Mouse (Mus musculus) midbrain, embryonic 13.5 days (tissue): ENCODE results near the gene Lrrc15. TPM values are rescaled to one million over a fixed set of nuclear protein-coding genes. Genes with fewer than 3 reads are reported as not detected.

ENCODE experiments used
- ATAC-seq: fragments of 200-750 bp; cut with Nextera tagmentation; 2 replicates; pipeline ENCODE4 v1.8.0; 2017; ENCODE audit warnings: mild to moderate bottlenecking, moderate TSS enrichment, moderate library complexity
- H3K27ac ChIP-seq: fragments of 300-500 bp; sonication (generic); 2 replicates; pipeline ENCODE4 v1.5.1; 2015; ENCODE audit warnings: inconsistent platforms, mild to moderate bottlenecking, moderate library complexity
- H3K27me3 ChIP-seq: fragments of 300-500 bp; sonication (generic); 2 replicates; pipeline ENCODE4 v1.6.1; 2015; ENCODE audit warnings: mild to moderate bottlenecking, inconsistent platforms
- H3K36me3 ChIP-seq: fragments of 300-500 bp; sonication (generic); 2 replicates; pipeline ENCODE4 v1.6.1; 2015; ENCODE audit warnings: mild to moderate bottlenecking, inconsistent platforms
- H3K4me1 ChIP-seq: fragments of 300-500 bp; sonication (generic); replicated peaks from 2 replicates; pipeline ENCODE4 v1.6.1; 2015; ENCODE audit warnings: inconsistent platforms
- H3K4me2 ChIP-seq: fragments of 300-500 bp; sonication (generic); replicated peaks from 2 replicates; pipeline ENCODE4 v1.6.1; 2015; ENCODE audit warnings: moderate library complexity, mild to moderate bottlenecking, inconsistent platforms
- H3K4me3 ChIP-seq: fragments of 300-500 bp; sonication (generic); replicated peaks from 2 replicates; pipeline ENCODE4 v1.5.1; 2015; ENCODE audit warnings: mild to moderate bottlenecking, inconsistent platforms
- H3K9ac ChIP-seq: fragments of 300-500 bp; sonication (generic); replicated peaks from 2 replicates; pipeline ENCODE4 v1.6.1; 2015; ENCODE audit warnings: mild to moderate bottlenecking, inconsistent platforms
- H3K9me3 ChIP-seq: fragments of 300-500 bp; sonication (generic); 2 replicates; pipeline ENCODE4 v1.6.1; 2016; ENCODE audit warnings: mild to moderate bottlenecking, inconsistent platforms
- WGBS: fragments of 180-500 bp; shearing (Covaris S2); methylation state at CpG from one replicate; pipeline ENCODE4 v1.1.7; 2015; 5-methylcytosine and 5-hydroxymethylcytosine counted together
- polyA plus RNA-seq: library from polyadenylated mRNA; unstranded; fragments of >200 nt; fragmentation: Nextera tagmentation; extraction: Ambion mirVana; gene quantifications from 2 replicates; pipeline ENCODE4 v1.2.1, GENCODE M21; 2015

Gene Lrrc15
- 0.11 and 0.19 TPM in 2 replicates for polyA plus RNA-seq

DNA sequence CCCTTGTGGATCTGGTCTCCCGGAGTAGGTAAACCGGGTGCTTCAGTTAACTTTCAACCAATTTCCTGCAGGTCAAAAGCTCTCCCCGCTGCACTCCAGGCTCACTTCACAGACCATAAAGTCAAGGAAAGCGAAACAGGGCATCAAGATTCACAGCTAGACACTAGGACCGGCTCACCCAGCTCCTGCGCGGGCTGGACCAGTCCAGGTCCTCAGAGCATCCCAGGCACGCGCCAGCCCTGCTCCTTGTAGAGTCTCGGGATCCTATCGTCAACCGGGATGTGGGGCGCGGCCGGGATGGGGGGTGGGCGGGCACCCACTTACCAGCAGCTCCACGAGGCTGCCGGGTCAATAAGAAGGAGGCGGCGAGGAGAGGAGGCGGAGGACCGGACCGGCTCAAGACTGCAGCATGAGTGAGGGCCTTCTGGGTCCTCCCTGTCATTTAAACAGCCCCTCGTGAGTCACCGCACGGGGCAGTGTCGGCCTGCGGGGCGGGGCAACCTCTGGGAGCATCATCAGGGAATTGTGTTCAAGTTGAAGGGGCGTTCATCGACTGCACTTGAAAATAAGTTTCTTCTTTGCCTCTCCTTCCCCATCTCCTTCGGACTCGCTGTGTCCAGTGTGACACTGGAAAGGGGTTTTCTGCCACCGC is at the start of gene Lrrc15:
Lrrc15 (minus strand) TSS at position 413 of the 652 bp plus-strand sequence.
- Histone ChIP-seq H3K27ac (no peak within 1 kb of the TSS), H3K4me2 (peak within 1 kb of the TSS; percentile 53), H3K27me3 (peaks cover 64% of the 10 kb centered on the region), H3K4me3 (peak within 1 kb of the TSS; percentile 31), H3K9me3 (no peaks in the 10 kb centered on the region), H3K36me3 (no peaks in the 10 kb centered on the region), H3K4me1 (peaks cover 22% of the 10 kb centered on the region), H3K9ac (peak within 1 kb of the TSS; percentile 48; the same call in 1 of the 2 replicates)
- peak; percentile 29; the same call in 1 of the 2 replicates for ATAC-seq
- WGBS: 6% methylated on average over 34 of the region's 34 CpGs

DNA sequence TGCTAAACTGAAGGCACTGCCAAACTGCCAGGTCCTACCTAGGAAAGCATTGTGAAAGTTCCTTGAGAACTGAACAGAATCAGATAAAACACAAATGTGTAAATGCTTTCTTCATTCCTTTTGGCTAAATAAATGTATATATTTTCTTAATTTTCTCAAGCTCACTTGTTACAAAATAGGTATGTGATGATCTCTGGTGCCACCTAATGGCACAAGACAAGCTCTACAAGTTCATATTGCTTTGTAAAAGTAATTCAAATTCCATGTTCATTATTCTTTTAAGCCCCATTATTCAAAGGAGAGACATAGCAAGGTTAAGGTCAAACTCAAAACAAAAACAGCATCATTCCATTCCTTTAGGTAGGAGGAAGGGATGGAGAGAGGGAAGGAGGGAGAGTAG is 31.2 kb upstream of the Lrrc15 start:
- Histone ChIP-seq H3K4me3 (no peak overlapping the region), H3K9ac (no peak overlapping the region), H3K27ac (no peak overlapping the region), H3K9me3 (no peaks in the 10 kb centered on the region), H3K27me3 (peaks cover 30% of the 10 kb centered on the region), H3K4me1 (peaks cover 9% of the 10 kb centered on the region), H3K4me2 (no peak overlapping the region), H3K36me3 (peaks cover 8% of the 10 kb centered on the region; the same call in 1 of the 2 replicates)
- no peak for ATAC-seq

DNA sequence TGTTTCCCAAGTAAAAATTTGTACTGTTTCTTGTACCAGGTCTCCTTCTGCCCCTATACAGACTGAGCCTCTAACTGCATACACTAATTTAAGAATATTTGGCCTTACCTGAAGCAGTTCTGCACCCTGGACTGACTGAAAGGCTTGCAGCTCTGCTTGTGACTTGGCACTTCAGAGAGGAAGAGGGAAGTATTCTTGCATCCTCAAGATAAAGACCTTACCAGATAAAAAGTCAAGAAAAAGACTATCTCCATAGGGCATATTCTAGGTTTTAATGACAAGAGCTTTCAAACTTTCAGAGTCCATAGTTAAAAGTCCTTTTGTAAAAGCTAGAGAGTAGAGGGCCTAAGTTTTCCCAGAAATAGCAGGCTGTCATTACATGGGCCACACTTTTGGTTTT is 27.6 kb upstream of the Lrrc15 start, which contains the start of gene Gp5:
Gp5 (minus strand) TSS at position 133 of the 400 bp plus-strand sequence.
- Histone ChIP-seq H3K4me1 (peaks cover 20% of the 10 kb centered on the region), H3K27ac (no peak within 1 kb of the TSS), H3K27me3 (peaks cover 63% of the 10 kb centered on the region), H3K9me3 (no peaks in the 10 kb centered on the region), H3K9ac (peak within 1 kb of the TSS; percentile 63), H3K36me3 (peaks cover 7% of the 10 kb centered on the region; the same call in 1 of the 2 replicates), H3K4me3 (peak within 1 kb of the TSS; percentile 54), H3K4me2 (peak within 1 kb of the TSS; percentile 87)
- ATAC-seq: no peak

DNA sequence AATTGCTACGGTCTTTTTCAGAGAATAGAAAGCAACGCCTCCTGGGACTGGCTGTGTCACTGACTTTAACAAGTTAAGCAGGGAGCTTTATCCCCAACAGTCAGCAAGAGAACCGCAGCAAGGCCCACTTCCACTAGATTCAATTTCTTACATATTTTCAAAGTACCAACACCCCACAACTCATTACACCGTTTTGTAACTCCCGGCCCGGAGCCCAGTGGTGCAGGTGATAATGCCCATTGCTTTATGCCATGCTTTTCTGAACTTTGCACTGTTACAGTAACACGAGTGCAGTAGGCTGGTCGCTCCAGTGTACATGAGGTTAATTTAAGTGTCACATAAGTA is 27.1 kb upstream of the Lrrc15 start:
- Histone ChIP-seq H3K9me3 (no peaks in the 10 kb centered on the region), H3K27ac (no peak overlapping the region), H3K27me3 (peaks cover 63% of the 10 kb centered on the region), H3K36me3 (0 out of 2 replicates have a peak, but pooled peaks cover 4% of the 10 kb centered on the region), H3K4me2 (no peak overlapping the region), H3K9ac (no peak overlapping the region), H3K4me1 (peaks cover 20% of the 10 kb centered on the region), H3K4me3 (no peak overlapping the region)
- 56% methylated on average over 8 of the region's 8 CpGs for WGBS
- no peak for ATAC-seq

DNA sequence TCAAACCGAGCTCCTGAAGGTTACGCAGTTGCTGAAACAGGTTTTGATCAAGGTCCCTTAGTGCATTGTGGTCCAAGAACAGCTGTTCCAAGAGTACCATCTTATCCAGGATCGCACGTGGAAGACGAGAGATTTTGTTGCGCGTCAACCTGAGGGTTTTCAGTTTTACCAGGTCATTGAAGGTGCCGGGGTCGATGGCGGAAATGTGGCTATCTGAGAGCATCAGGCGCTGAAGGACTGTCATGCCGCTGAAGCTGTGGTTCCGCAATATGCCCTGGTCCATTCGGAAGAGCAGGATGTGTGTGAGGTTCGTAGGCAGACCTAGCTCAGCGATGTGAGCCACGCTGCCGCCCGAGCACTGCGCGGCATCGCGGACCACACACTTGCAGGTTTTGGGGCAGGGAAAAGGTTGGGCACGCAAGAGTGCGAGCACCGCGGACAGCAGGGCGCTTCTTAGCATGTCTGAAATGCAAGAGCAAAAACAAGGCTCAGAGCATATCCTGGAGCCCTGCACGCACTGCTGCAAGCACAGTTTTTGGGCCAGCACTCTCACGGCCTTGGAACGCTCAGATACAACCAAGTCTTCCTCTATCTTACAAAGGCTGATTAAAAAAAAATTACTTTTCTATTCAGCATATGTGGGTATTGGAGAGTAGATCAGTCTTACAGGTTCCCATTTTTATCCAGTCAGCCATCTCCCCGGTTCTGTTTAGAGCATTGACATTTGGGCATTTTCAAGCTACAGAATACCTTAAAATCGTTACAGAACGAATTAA is 26.5 kb upstream of the Lrrc15 start:
- no peak for ATAC-seq
- Histone ChIP-seq H3K36me3 (no peaks in the 10 kb centered on the region), H3K9ac (peak overlapping the region; percentile 63), H3K9me3 (no peaks in the 10 kb centered on the region), H3K27me3 (peaks cover 66% of the 10 kb centered on the region), H3K4me1 (peaks cover 20% of the 10 kb centered on the region), H3K4me3 (peak overlapping the region; percentile 54), H3K27ac (no peak overlapping the region), H3K4me2 (peak overlapping the region; percentile 87)
- WGBS: 4% methylated on average over 34 of the region's 34 CpGs

DNA sequence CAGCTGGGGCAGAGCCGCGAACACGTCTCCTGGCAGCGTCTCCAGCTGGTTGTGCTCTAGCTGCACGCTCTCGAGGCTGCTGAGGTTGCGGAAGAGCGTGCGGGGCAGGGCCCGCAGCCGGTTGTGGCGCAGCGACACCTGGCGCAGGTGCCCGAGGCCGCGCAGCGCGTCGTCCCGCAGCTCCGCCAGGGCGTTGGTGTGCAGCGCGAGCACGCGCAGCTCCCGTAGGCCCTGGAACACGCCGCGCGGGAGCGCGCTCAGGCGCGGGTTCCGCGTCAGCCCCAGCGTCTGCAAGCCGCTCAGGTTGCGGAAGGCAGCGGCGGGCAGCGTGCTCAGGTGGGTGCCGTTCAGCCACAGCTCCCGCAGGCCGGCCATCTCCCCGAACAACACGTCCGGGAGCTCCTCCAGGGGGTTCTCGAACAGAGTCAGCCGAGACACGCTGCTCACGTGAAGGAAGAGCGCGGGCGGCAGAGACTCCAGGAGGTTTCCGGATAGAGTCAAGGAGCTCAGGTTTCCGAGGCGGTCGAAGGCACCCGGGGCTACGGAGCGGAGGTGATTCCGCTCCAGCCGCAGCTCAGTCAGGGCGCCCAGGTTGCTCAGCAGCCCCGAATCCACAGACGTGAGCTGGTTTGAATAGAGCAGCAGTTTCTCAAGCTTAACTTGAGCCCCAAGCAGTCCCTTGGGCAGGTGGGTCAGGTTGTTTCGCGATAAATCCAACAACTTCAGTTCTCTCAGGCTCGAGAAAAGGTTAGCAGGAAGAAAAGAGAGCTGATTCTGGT is 25.7 kb upstream of the Lrrc15 start:
- ATAC-seq: peak; percentile 80
- peaks cover 74% of the 10 kb centered on the region for H3K27me3 ChIP-seq

DNA sequence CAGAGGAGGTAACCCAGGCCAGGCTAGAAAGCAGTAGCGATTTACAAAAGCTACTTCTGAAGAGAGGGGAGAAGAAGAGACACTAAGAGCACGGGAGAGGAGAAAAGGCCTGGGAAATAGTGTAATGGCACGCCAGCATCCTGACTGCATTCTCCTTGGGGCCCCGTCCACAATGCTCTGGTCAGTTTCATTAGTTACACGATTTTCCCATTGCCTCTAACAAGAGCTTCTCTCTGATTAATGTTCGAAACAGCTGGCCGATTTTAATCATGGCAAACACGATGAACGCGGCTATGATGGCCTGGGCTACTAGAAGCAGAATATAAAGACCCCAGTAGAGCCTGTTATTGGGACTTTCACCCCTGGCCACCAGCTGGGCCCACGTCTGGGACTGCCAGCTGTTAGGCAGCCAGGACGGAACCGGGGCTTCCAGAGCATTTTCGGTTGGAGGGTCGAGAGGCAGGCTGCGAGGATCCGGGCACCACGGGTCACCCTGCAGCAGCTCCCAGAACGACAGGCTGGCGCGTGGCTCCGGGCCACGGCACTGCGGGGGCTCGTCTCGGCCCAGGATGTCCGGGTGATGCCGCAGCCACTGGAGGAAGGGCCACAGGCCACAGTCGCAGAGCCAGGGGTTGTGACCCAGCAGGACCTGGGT is 25.0 kb upstream of the Lrrc15 start:
- Histone ChIP-seq H3K9me3 (no peaks in the 10 kb centered on the region), H3K9ac (peak overlapping the region; percentile 63), H3K4me1 (peaks cover 20% of the 10 kb centered on the region), H3K36me3 (no peaks in the 10 kb centered on the region), H3K27ac (no peak overlapping the region), H3K27me3 (peaks cover 80% of the 10 kb centered on the region), H3K4me2 (peak overlapping the region; percentile 87), H3K4me3 (peak overlapping the region; percentile 54)
- 12% methylated on average over 29 of the region's 29 CpGs for WGBS
- no peak; the same call in 1 of the 2 replicates for ATAC-seq

More for the DNA sequence above, 25.7 kb upstream of the Lrrc15 start:
- Histone ChIP-seq H3K27ac (no peak overlapping the region), H3K9ac (peak overlapping the region; percentile 63), H3K9me3 (no peaks in the 10 kb centered on the region), H3K4me2 (peak overlapping the region; percentile 87), H3K4me1 (peaks cover 20% of the 10 kb centered on the region), H3K4me3 (peak overlapping the region; percentile 54), H3K36me3 (no peaks in the 10 kb centered on the region)
- under 1% methylated on average over 72 of the region's 72 CpGs for WGBS

DNA sequence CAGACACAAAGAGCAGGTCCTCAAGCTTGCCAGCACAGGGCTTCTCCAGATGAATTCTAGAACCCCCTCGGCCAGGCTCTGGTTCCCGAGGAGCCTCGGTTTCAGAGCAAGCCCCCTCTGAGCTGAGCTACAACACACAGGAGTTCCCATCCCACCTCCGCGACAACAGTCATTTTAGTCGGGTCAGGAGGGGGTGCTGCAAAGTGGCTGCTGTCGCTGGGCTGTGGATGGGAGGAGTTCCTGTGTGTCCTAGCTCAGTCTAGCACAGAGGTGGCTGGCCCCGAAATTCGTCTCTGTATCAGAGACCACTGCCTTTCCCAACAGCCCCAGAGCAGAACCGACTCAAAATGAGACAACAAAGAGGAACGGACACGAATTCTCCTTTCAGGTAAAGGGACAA is 24.2 kb upstream of the Lrrc15 start:
- peaks cover 80% of the 10 kb centered on the region for H3K27me3 ChIP-seq
- WGBS: 61% methylated on average over 12 of the region's 12 CpGs

DNA sequence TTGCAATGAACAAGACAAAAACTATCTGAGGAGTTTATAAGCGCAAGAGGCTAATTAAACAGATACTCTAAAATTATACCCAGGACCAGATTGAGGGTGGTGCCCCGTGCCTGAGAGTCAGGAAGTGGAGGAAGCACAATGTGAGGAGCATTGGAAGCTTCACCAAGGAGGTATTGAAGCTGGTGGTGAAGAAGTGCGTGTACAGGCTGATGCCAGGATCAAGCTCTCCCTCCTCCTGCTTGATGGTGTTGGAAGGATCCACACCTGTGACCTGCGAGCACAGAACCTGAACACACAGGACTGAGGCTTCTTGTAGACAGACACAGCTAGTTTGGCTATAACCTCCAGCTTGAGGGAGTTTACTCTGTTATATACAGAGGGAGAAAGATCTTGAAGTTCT is 23.0 kb upstream of the Lrrc15 start:
- ATAC-seq: no peak
- Histone ChIP-seq H3K4me3 (no peak overlapping the region), H3K9ac (no peak overlapping the region), H3K36me3 (no peaks in the 10 kb centered on the region), H3K9me3 (no peaks in the 10 kb centered on the region), H3K27me3 (peaks cover 74% of the 10 kb centered on the region), H3K27ac (no peak overlapping the region), H3K4me1 (peaks cover 20% of the 10 kb centered on the region), H3K4me2 (no peak overlapping the region)
- WGBS: 91% methylated on average over 4 of the region's 4 CpGs

More for the DNA sequence above, 24.2 kb upstream of the Lrrc15 start:
- no peak for ATAC-seq
- Histone ChIP-seq H3K9me3 (no peaks in the 10 kb centered on the region), H3K36me3 (no peaks in the 10 kb centered on the region), H3K4me1 (peaks cover 20% of the 10 kb centered on the region), H3K9ac (no peak overlapping the region), H3K4me3 (no peak overlapping the region), H3K4me2 (no peak overlapping the region), H3K27ac (no peak overlapping the region)

DNA sequence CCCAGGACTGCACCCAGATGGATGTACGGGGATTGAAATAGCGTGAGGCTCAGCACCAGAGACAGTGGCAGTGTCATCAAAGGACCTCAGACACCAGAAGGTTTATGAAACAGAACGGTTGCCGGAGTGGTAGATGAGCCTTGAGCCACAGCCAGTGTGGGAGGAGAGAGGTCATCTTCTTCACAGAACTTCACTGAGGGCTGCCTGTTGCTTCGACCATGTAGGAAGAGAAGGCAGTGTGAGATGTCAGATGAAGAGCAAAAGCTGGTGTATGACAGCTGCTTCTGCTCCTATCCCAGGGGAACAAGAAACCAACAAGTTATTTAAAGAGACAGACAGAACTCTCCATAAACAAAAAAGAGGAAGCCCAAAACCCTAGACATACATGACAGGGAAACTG is 21.2 kb upstream of the Lrrc15 start:
- no peak overlapping the region for H3K9ac ChIP-seq
- peaks cover 55% of the 10 kb centered on the region for H3K27me3 ChIP-seq
- H3K9me3 ChIP-seq: no peaks in the 10 kb centered on the region
- no peak overlapping the region for H3K4me3 ChIP-seq
- H3K4me2 ChIP-seq: no peak overlapping the region
- no peak overlapping the region for H3K27ac ChIP-seq
- 85% methylated on average over 5 of the region's 5 CpGs for WGBS
- no peaks in the 10 kb centered on the region for H3K36me3 ChIP-seq
- ATAC-seq: no peak
- peaks cover 11% of the 10 kb centered on the region for H3K4me1 ChIP-seq

DNA sequence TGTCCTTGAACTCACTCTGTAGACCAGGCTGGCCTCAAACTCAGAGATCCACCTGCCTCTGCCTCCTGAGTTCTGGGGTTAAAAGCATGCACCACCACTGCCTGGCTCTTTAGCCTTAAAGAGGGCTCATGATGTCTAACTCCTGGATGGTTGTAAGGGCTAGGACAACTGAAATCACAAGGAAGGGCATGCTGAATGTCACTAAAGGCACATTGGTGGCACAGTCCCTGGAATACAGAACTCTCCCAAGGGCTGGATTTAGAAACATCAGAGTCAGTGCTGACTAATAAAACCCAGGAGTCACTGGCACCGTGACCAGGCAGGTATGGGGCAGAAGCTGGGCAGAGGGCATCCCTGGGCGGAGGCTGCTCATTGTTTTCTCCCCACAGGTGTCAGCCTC is 20.4 kb upstream of the Lrrc15 start:
- 69% methylated on average over 2 of the region's 2 CpGs for WGBS
- ATAC-seq: no peak
- no peaks in the 10 kb centered on the region for H3K36me3 ChIP-seq
- H3K4me3 ChIP-seq: no peak overlapping the region
- H3K9ac ChIP-seq: no peak overlapping the region
- H3K4me1 ChIP-seq: peaks cover 3% of the 10 kb centered on the region
- peaks cover 47% of the 10 kb centered on the region for H3K27me3 ChIP-seq
- no peaks in the 10 kb centered on the region for H3K9me3 ChIP-seq
- no peak overlapping the region for H3K27ac ChIP-seq
- H3K4me2 ChIP-seq: no peak overlapping the region
